Comparison of ENCODE assay signal across 15 mouse cellular contexts in the genomic region with DNA sequence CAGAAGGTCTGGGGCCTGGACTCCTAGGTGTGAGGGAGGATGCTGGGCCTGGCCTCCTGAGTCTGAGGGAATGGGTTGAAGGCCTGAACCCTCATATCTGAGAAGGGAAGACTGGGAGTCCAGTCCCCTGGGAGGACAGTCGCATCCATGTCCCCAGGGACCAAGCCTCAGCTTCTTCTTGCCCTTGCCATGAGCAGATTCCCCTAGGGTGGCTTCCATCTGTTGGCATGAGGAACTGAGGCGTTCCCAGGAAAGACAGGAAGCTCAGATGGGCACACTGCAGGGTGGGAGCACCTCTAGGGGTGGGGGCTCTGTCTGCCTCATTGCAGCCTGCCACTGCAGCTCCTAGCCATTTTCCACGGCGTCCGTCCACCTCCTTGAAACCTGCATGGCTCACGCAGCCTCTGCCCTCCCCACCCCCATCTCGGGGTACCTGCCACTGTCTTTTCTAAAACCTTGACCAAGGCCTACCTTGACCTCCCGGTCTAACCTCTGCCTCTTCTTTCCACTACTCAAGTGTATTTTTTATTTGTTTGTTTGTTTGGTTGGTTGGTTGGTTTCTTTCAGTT. TPM values are rescaled to one million over a fixed set of nuclear protein-coding genes. Genes with fewer than 3 reads are reported as not detected.
DNase-seq lines count a peak whose midpoint lies in the region; ATAC-seq and TF ChIP-seq lines count a peak whose summit lies in the region.
"Had no signal": no experiment of that assay in that cellular context is flagged by ENCODE, and none has a peak within 500 bp of the region (broad histone marks: within the 10 kb centered on the region; RNA-seq: fewer than 3 reads in every experiment).

No protein-coding gene starts in this region.

- no peak for TF ChIP-seq CTCF in E14TG2a.4 (conservative IDR thresholded peaks at IDR 0.05; ENCODE audit: low read length)

- H3K4me3 ChIP-seq in E14TG2a.4 (replicated peaks; ENCODE audit: low read length) = 0 out of 2 replicates have a peak overlapping the region, but pooled peaks have one; percentile 10
- peak overlapping the region; percentile 84 for H3K4me3 ChIP-seq in forebrain, embryonic 15.5 days
- H3K4me3 ChIP-seq in midbrain, embryonic 14.5 days (replicated peaks; ENCODE audit: low read depth, low read length) = peak overlapping the region; percentile 83
- H3K4me3 ChIP-seq: embryonic facial prominence, embryonic 15.5 days had no signal

- no peaks in the 10 kb centered on the region for H3K9me3 ChIP-seq in E14TG2a.4 (ENCODE audit: low read length)
- H3K9me3 ChIP-seq in forebrain, embryonic 15.5 days = no peaks in the 10 kb centered on the region
- H3K9me3 ChIP-seq in midbrain, embryonic 14.5 days (ENCODE audit: control insufficient read depth, low read length) = no peaks in the 10 kb centered on the region
- H3K9me3 ChIP-seq: embryonic facial prominence, embryonic 15.5 days had no signal

- no peak overlapping the region; the same call in 1 of the 2 replicates for H3K27ac ChIP-seq in forebrain, embryonic 15.5 days (replicated peaks)
- H3K27ac ChIP-seq in midbrain, embryonic 14.5 days (replicated peaks; ENCODE audit: low read depth, low read length) = peak overlapping the region; percentile 20
- H3K27ac ChIP-seq: embryonic facial prominence, embryonic 15.5 days had no signal

- peak; percentile 67 for DNase-seq in brain, adult 2 months (ENCODE audit: low read depth, low spot score)
- peak; percentile 39 for DNase-seq in midbrain, embryonic 14.5 days
- DNase-seq in frontal cortex, adult 2 months (ENCODE audit: extremely low spot score in 1 of 2, low spot score in 1 of 2) = no peak
- no peak for DNase-seq in ovary, postnatal 14 days (ENCODE audit: low spot score)
- DNase-seq in right cerebral cortex, adult 18-20 months = no peak
- DNase-seq: adrenal gland, adult 2 months; heart, postnatal 4 days; kidney, adult 8-10 months had no signal

- H3K4me1 ChIP-seq in E14TG2a.4 (replicated peaks; ENCODE audit: low read depth, low read length) = peaks cover 71% of the 10 kb centered on the region
- H3K4me1 ChIP-seq in forebrain, embryonic 15.5 days = peaks cover 62% of the 10 kb centered on the region
- H3K4me1 ChIP-seq in midbrain, embryonic 14.5 days (ENCODE audit: control insufficient read depth, insufficient read depth, low read length) = peaks cover 53% of the 10 kb centered on the region

- peaks cover 10% of the 10 kb centered on the region for H3K36me3 ChIP-seq in E14TG2a.4 (ENCODE audit: insufficient read depth, low read length)
- peaks cover 16% of the 10 kb centered on the region; the same call in 1 of the 2 replicates for H3K36me3 ChIP-seq in forebrain, embryonic 15.5 days
- peaks cover 27% of the 10 kb centered on the region for H3K36me3 ChIP-seq in midbrain, embryonic 14.5 days (ENCODE audit: control insufficient read depth, insufficient read depth, low read length)
- H3K36me3 ChIP-seq: embryonic facial prominence, embryonic 15.5 days had no signal

- peak overlapping the region; percentile 91 for H3K9ac ChIP-seq in forebrain, embryonic 15.5 days (replicated peaks)
- H3K9ac ChIP-seq in midbrain, embryonic 14.5 days (replicated peaks; ENCODE audit: low read length) = peak overlapping the region; percentile 97
- H3K9ac ChIP-seq: embryonic facial prominence, embryonic 15.5 days had no signal

- peaks cover 65% of the 10 kb centered on the region for H3K27me3 ChIP-seq in E14TG2a.4 (ENCODE audit: insufficient read depth, low read length)
- H3K27me3 ChIP-seq in forebrain, embryonic 15.5 days = no peaks in the 10 kb centered on the region
- no peaks in the 10 kb centered on the region for H3K27me3 ChIP-seq in midbrain, embryonic 14.5 days (ENCODE audit: control insufficient read depth, insufficient read depth, low read length)

- 80% methylated on average over 8 of the region's 8 CpGs for WGBS in forebrain, embryonic 15.5 days
- WGBS in midbrain, embryonic 14.5 days = 72% methylated on average over 8 of the region's 8 CpGs

- no peak for ATAC-seq in forebrain, embryonic 15.5 days (replicated peaks)
- ATAC-seq in midbrain, embryonic 14.5 days (ENCODE audit: low FRiP score, low TSS enrichment) = no peak
- ATAC-seq: lung, postnatal 0 days had no signal

- peak overlapping the region; percentile 87 for H3K4me2 ChIP-seq in forebrain, embryonic 15.5 days (replicated peaks)
- H3K4me2 ChIP-seq in midbrain, embryonic 14.5 days (ENCODE audit: low read length) = peak overlapping the region; percentile 61
- H3K4me2 ChIP-seq: embryonic facial prominence, embryonic 15.5 days; liver, embryonic 11.5 days had no signal

RNA-seq across cellular contexts. Expression of a gene that starts 1.9 kb away (rescaled TPM):
- 181 and 191 TPM in 2 replicates for polyA plus RNA-seq in forebrain, embryonic 15.5 days (2015; fragmentation: Nextera tagmentation; extraction: Ambion mirVana)
- 284 and 337 TPM in 2 replicates for polyA plus RNA-seq in midbrain, embryonic 14.5 days (2014; fragmentation: Nextera tagmentation; extraction: Ambion mirVana)
- 1,131 and 1,133 TPM in 2 replicates for polyA plus RNA-seq in frontal cortex, adult 2 months (2012; rRNA removed)

RNA-seq across cellular contexts. Expression of a gene that starts 31.4 kb away (rescaled TPM):
- polyA plus RNA-seq in forebrain, embryonic 15.5 days (2015; fragmentation: Nextera tagmentation; extraction: Ambion mirVana) = 195 and 196 TPM in 2 replicates
- polyA plus RNA-seq in midbrain, embryonic 14.5 days (2014; fragmentation: Nextera tagmentation; extraction: Ambion mirVana) = 234 and 311 TPM in 2 replicates
- polyA plus RNA-seq in frontal cortex, adult 2 months (2012; rRNA removed) = 337 and 384 TPM in 2 replicates

RNA-seq across cellular contexts. Expression of a gene that starts 59.6 kb away (rescaled TPM):
- 0.22 and 1.3 TPM in 2 replicates for polyA plus RNA-seq in forebrain, embryonic 15.5 days (2015; fragmentation: Nextera tagmentation; extraction: Ambion mirVana)
- 5.0 and 6.1 TPM in 2 replicates for polyA plus RNA-seq in midbrain, embryonic 14.5 days (2014; fragmentation: Nextera tagmentation; extraction: Ambion mirVana)
- polyA plus RNA-seq in frontal cortex, adult 2 months (2012; rRNA removed) = 0.17 TPM in 1 of 2 replicates, not detected in the other
- polyA plus RNA-seq: adrenal gland, adult 2 months; embryonic facial prominence, embryonic 15.5 days; liver, embryonic 11.5 days; lung, postnatal 0 days; spleen, adult 2 months; urinary bladder, adult 2 months had no signal

Comparison
In these comparisons a context has a peak if more than half of its experiments do, and no peak if none do; other contexts are left out.
1. H3K4me3 ChIP-seq: peak in every context shown above with its lines; median percentile 84 in forebrain, embryonic 15.5 days; 83 in midbrain, embryonic 14.5 days; 10 in E14TG2a.4.
2. DNase-seq: peak in brain, adult 2 months (single experiment) and midbrain, embryonic 14.5 days (single experiment); none in frontal cortex, adult 2 months (0 of 2), ovary, postnatal 14 days (single experiment) and right cerebral cortex, adult 18-20 months (single experiment).